Mouse (Mus musculus) retina, adult 2 months (tissue): ENCODE measurements around the gene Klk9.
A peak's percentile ranks its signal among the peaks of the same experiment; 100 is the strongest.

Experiments used
- DNase-seq: peaks from one replicate; pipeline ENCODE4 v3.0.0-alpha.2; 2012; ENCODE audit warnings: low read depth, low spot score

Gene Klk9

GRCm38 (mm10) chr7:43791591-43791990 is at the start of gene Klk9:
Gene Klk9, plus strand, starts transcription at chr7:43791891.
- DNase-seq: no peak

GRCm38 (mm10) chr7:43747788-43748187 is 43.9 kb upstream of the Klk9 start:
- DNase-seq: no peak

- no peak for DNase-seq
Observed at GRCm38 (mm10) chr7:43752806-43753205, 38.9 kb upstream of the Klk9 start.

GRCm38 (mm10) chr7:43766484-43766883 is 25.2 kb upstream of the Klk9 start:
- no peak for DNase-seq

GRCm38 (mm10) chr7:43768597-43768996 is 23.1 kb upstream of the Klk9 start, which contains the start of gene Klk12:
Gene Klk12, plus strand, starts transcription at chr7:43768897.
- no peak for DNase-seq

- DNase-seq: no peak
Observed at GRCm38 (mm10) chr7:43769636-43770035, 22.1 kb upstream of the Klk9 start.

- DNase-seq: no peak
Observed at GRCm38 (mm10) chr7:43770701-43771100, 21.0 kb upstream of the Klk9 start.

- DNase-seq: no peak
Observed at GRCm38 (mm10) chr7:43771916-43772315, 19.8 kb upstream of the Klk9 start.

GRCm38 (mm10) chr7:43772901-43773300 is 18.8 kb upstream of the Klk9 start:
- no peak for DNase-seq

- no peak for DNase-seq
Observed at GRCm38 (mm10) chr7:43774364-43774763, 17.3 kb upstream of the Klk9 start, which contains the start of gene Klk11. Gene Klk11, plus strand, starts transcription at chr7:43774604.

- DNase-seq: no peak
Observed at GRCm38 (mm10) chr7:43774802-43775201, 16.9 kb upstream of the Klk9 start.

GRCm38 (mm10) chr7:43775311-43776057 is 16.2 kb upstream of the Klk9 start:
- no peak for DNase-seq

GRCm38 (mm10) chr7:43776506-43776905 is 15.2 kb upstream of the Klk9 start:
- no peak for DNase-seq

GRCm38 (mm10) chr7:43777423-43777822 is 14.3 kb upstream of the Klk9 start:
- DNase-seq: no peak

- DNase-seq: no peak
Observed at GRCm38 (mm10) chr7:43778176-43778970, 13.3 kb upstream of the Klk9 start.

- DNase-seq: no peak
Observed at GRCm38 (mm10) chr7:43780241-43780640, 11.4 kb upstream of the Klk9 start.

- no peak for DNase-seq
Observed at GRCm38 (mm10) chr7:43780746-43781145, 10.9 kb upstream of the Klk9 start, which contains the start of gene Klk10. Gene Klk10, plus strand, starts transcription at chr7:43781035.

- no peak for DNase-seq
Observed at GRCm38 (mm10) chr7:43781541-43781940, 10.2 kb upstream of the Klk9 start.

- DNase-seq: peak; percentile 9
Observed at GRCm38 (mm10) chr7:43782275-43783265, 9.1 kb upstream of the Klk9 start.

GRCm38 (mm10) chr7:43785286-43785685 is 6.4 kb upstream of the Klk9 start:
- no peak for DNase-seq

GRCm38 (mm10) chr7:43788096-43788495 is 3.6 kb upstream of the Klk9 start:
- no peak for DNase-seq
